Mouse (Mus musculus): Measurements from ENCODE around the gene Cdh3. TPM values are rescaled to one million over a fixed set of nuclear protein-coding genes. Genes with fewer than 3 reads are reported as not detected.

Gene Cdh3
- polyA plus RNA-seq, 1 experiment from 2014 or later: 40.7 TPM

DNA sequence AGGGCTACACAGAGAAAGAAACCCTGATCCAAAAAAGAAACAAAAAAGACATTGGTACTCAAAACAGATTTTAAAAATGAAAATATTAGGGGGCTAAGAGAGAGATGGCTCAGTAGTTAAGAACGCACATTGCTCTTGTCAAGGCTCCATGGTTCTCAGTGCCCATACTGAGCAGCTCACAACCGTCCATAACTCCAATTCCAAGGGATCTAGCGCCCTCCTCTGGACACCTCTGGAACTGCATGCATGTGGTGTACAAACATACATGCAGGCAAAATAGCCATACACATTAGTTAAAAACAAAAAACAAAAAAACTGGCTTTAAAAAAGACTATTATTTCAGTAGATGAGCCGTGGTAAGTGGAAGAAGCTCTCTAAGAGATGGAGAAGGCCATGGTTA lies 19.9 kb downstream of the Cdh3 start:
- ATAC-seq (ENCODE audit: insufficient number of reproducible peaks, low FRiP score, low TSS enrichment, low read depth): no peak
- H3K27ac ChIP-seq (replicated peaks; ENCODE audit: low read depth, low read length): no peak overlapping the region
- H3K9ac ChIP-seq (ENCODE audit: low read length): no peak overlapping the region
- no peak overlapping the region for H3K4me3 ChIP-seq (ENCODE audit: low read depth, low read length)
- WGBS: 78% methylated on average over 4 of the region's 4 CpGs
- H3K4me1 ChIP-seq (ENCODE audit: control insufficient read depth, insufficient read depth, low read length): no peaks in the 10 kb centered on the region; the same call in 1 of the 2 replicates
- H3K4me2 ChIP-seq (ENCODE audit: low read depth, severe bottlenecking): no peak overlapping the region
- H3K9me3 ChIP-seq (ENCODE audit: control insufficient read depth, low read length): no peaks in the 10 kb centered on the region
- peaks cover 3% of the 10 kb centered on the region; the same call in 1 of the 2 replicates for H3K36me3 ChIP-seq (ENCODE audit: control insufficient read depth, insufficient read depth, low read length)
- DNase-seq (ENCODE audit: low spot score): peak; percentile 55
- no peaks in the 10 kb centered on the region for H3K27me3 ChIP-seq (ENCODE audit: control insufficient read depth, insufficient read depth, low read length)

DNA sequence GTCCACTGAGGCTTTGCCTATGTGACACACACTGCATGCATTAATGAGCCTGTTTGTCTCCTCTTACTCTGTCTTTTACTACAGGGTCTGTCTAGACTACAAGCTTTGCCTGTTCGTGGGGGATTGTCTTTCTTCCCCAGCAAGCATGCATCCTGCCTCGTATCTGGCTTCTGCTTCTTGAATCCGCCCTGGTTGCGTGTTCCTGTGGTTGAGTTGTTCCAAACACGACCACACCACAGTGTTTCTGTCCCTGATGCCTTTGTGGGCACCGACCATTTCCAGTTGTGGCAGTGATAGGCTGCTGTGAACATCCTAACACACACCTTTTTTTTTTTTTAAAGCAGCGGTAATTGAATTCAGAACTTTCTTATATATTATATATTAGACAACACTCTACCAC lies 23.0 kb downstream of the Cdh3 start:
- Histone ChIP-seq H3K4me2 (ENCODE audit: low read depth, severe bottlenecking) (no peak overlapping the region), H3K36me3 (ENCODE audit: control insufficient read depth, insufficient read depth, low read length) (peaks cover 6% of the 10 kb centered on the region; the same call in 1 of the 2 replicates), H3K27me3 (ENCODE audit: control insufficient read depth, insufficient read depth, low read length) (no peaks in the 10 kb centered on the region), H3K9me3 (ENCODE audit: control insufficient read depth, low read length) (no peaks in the 10 kb centered on the region), H3K4me3 (ENCODE audit: low read depth, low read length) (no peak overlapping the region), H3K4me1 (ENCODE audit: control insufficient read depth, insufficient read depth, low read length) (0 out of 2 replicates have a peak, but pooled peaks cover 2% of the 10 kb centered on the region), H3K9ac (ENCODE audit: low read length) (no peak overlapping the region), H3K27ac (replicated peaks; ENCODE audit: low read depth, low read length) (no peak overlapping the region)
- DNase-seq (ENCODE audit: low spot score) (no peak), ATAC-seq (ENCODE audit: insufficient number of reproducible peaks, low FRiP score, low TSS enrichment, low read depth) (no peak)
- 89% methylated on average over 7 of the region's 7 CpGs for WGBS

DNA sequence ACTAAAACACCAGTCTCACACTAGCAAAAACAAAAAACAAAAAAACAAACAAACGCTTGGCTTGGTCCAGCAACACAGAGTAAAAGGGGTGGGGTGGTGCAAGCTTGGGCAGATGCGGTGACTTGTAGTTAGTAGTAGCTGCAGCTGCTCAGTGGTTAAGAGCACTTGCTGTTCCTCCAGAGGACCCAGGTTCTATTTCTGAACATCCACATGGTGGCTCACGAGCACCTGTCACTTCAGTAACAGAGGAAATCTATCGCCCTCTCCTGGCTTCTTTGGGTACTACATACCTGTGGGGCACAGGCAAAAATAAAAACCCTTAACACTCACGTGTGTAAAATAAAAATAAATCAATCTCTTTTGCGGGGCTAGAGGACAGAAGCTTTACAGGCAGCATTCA lies 23.8 kb downstream of the Cdh3 start:
- Histone ChIP-seq H3K4me2 (ENCODE audit: low read depth, severe bottlenecking) (no peak overlapping the region), H3K9ac (ENCODE audit: low read length) (no peak overlapping the region), H3K4me3 (ENCODE audit: low read depth, low read length) (no peak overlapping the region), H3K27me3 (ENCODE audit: control insufficient read depth, insufficient read depth, low read length) (no peaks in the 10 kb centered on the region), H3K9me3 (ENCODE audit: control insufficient read depth, low read length) (no peaks in the 10 kb centered on the region), H3K27ac (replicated peaks; ENCODE audit: low read depth, low read length) (no peak overlapping the region), H3K4me1 (ENCODE audit: control insufficient read depth, insufficient read depth, low read length) (peaks cover 4% of the 10 kb centered on the region; the same call in 1 of the 2 replicates), H3K36me3 (ENCODE audit: control insufficient read depth, insufficient read depth, low read length) (peaks cover 6% of the 10 kb centered on the region; the same call in 1 of the 2 replicates)
- no peak for ATAC-seq (ENCODE audit: insufficient number of reproducible peaks, low FRiP score, low TSS enrichment, low read depth)
- WGBS: 45% methylated on average over 6 of the region's 6 CpGs
- peak; percentile 79 for DNase-seq (ENCODE audit: low spot score)

DNA sequence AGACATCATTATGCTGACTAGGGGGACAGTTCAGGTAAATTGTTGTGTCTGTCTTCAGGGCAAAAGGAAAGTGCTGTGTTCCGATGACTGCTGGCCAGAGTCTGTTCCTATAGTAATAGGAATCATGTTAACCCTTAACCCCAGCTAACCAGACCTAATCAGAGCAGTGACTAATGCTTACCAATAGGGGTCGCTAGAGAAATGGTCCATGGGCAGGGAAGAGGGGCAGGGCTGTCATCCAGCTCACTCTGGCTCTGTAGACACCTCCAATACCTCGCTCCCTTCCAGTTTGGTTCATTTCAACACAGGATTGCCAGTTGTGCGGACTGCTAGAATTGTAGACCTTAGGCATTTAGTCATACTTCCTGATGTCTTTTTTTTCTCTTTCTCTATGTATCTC lies 24.8 kb downstream of the Cdh3 start:
- H3K36me3 ChIP-seq (ENCODE audit: control insufficient read depth, insufficient read depth, low read length): peaks cover 3% of the 10 kb centered on the region; the same call in 1 of the 2 replicates
- DNase-seq (ENCODE audit: low spot score) (no peak), ATAC-seq (ENCODE audit: insufficient number of reproducible peaks, low FRiP score, low TSS enrichment, low read depth) (no peak)
- 81% methylated on average over 4 of the region's 4 CpGs for WGBS
- H3K27me3 ChIP-seq (ENCODE audit: control insufficient read depth, insufficient read depth, low read length): no peaks in the 10 kb centered on the region
- peaks cover 8% of the 10 kb centered on the region; the same call in 1 of the 2 replicates for H3K4me1 ChIP-seq (ENCODE audit: control insufficient read depth, insufficient read depth, low read length)
- no peak overlapping the region for H3K27ac ChIP-seq (replicated peaks; ENCODE audit: low read depth, low read length)
- no peak overlapping the region for H3K9ac ChIP-seq (ENCODE audit: low read length)
- H3K4me3 ChIP-seq (ENCODE audit: low read depth, low read length): no peak overlapping the region
- no peaks in the 10 kb centered on the region for H3K9me3 ChIP-seq (ENCODE audit: control insufficient read depth, low read length)
- no peak overlapping the region for H3K4me2 ChIP-seq (ENCODE audit: low read depth, severe bottlenecking)

DNA sequence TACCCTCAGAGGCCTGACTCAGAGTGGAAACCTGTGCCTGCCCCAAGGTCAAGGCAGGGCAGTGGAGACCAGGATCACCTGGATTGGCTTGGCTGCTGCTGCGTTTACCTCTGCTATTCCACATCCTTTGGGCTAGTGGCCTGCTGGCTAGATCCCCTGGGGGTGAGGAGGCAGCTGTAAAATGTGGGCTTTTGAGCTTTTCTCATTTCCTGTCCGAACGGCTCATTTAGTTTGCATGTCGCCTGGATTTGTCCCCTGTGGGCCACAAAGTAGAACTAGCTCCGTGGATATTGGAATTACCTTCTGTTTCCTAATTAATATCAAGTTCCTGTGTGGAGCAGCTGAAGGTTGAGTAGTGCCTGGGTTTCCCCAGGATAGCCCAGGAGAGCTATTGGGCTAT lies 28.5 kb downstream of the Cdh3 start:
- no peaks in the 10 kb centered on the region for H3K27me3 ChIP-seq (ENCODE audit: control insufficient read depth, insufficient read depth, low read length)
- H3K36me3 ChIP-seq (ENCODE audit: control insufficient read depth, insufficient read depth, low read length): peaks cover 8% of the 10 kb centered on the region
- WGBS: 8% methylated on average over 5 of the region's 5 CpGs
- H3K4me2 ChIP-seq (ENCODE audit: low read depth, severe bottlenecking): no peak overlapping the region
- no peaks in the 10 kb centered on the region for H3K9me3 ChIP-seq (ENCODE audit: control insufficient read depth, low read length)
- H3K4me3 ChIP-seq (ENCODE audit: low read depth, low read length): no peak overlapping the region
- DNase-seq (ENCODE audit: low spot score) (peak; percentile 53), ATAC-seq (ENCODE audit: insufficient number of reproducible peaks, low FRiP score, low TSS enrichment, low read depth) (no peak; the same call in 1 of the 2 replicates)
- no peak overlapping the region for H3K9ac ChIP-seq (ENCODE audit: low read length)
- peaks cover 8% of the 10 kb centered on the region; the same call in 1 of the 2 replicates for H3K4me1 ChIP-seq (ENCODE audit: control insufficient read depth, insufficient read depth, low read length)
- no peak overlapping the region for H3K27ac ChIP-seq (replicated peaks; ENCODE audit: low read depth, low read length)

DNA sequence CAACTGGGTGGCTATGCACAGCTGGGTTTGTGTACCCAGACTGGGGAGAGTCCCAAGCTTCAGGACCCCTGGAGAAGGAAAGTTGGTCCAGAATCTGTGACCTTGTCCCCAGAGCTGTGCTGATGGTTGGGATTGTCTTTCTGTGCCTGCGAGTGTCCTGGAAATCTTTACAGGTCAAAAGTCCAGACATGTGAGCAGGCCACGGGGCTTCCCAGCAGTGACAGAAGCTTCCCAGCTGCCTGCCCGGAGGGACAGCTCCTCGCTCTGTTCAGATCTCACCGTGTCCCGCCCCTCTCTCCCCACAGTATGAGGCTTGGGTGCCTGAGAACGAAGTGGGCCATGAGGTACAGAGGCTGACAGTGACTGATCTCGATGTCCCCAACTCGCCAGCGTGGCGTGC lies 30.3 kb downstream of the Cdh3 start:
- Histone ChIP-seq H3K27ac (replicated peaks; ENCODE audit: low read depth, low read length) (no peak overlapping the region), H3K4me1 (ENCODE audit: control insufficient read depth, insufficient read depth, low read length) (peaks cover 8% of the 10 kb centered on the region; the same call in 1 of the 2 replicates), H3K9ac (ENCODE audit: low read length) (no peak overlapping the region), H3K27me3 (ENCODE audit: control insufficient read depth, insufficient read depth, low read length) (no peaks in the 10 kb centered on the region), H3K9me3 (ENCODE audit: control insufficient read depth, low read length) (no peaks in the 10 kb centered on the region; the same call in 1 of the 2 replicates), H3K4me3 (ENCODE audit: low read depth, low read length) (no peak overlapping the region), H3K4me2 (ENCODE audit: low read depth, severe bottlenecking) (no peak overlapping the region), H3K36me3 (ENCODE audit: control insufficient read depth, insufficient read depth, low read length) (peaks cover 11% of the 10 kb centered on the region)
- ATAC-seq (ENCODE audit: insufficient number of reproducible peaks, low FRiP score, low TSS enrichment, low read depth) (no peak), DNase-seq (ENCODE audit: low spot score) (no peak)
- 82% methylated on average over 11 of the region's 11 CpGs for WGBS

DNA sequence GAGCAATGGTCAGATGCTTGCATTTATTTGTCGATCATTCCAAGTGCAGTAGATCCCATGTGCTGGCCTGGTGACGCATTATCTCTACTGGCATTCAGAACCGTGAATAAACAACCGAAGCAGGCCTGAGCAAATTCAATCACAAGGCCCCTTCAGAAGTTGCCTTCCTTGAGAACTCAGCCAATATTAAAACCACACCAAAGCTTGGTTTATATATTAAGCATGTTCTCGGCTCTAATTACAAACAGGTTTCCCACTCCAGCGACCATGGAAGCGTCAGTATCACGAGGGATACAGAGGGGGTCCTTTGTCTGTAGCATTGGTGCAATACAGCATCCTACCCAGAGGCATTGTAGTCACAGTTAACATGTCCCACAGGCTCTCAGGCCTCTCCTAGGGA lies 32.4 kb downstream of the Cdh3 start:
- Histone ChIP-seq H3K36me3 (ENCODE audit: control insufficient read depth, insufficient read depth, low read length) (peaks cover 7% of the 10 kb centered on the region), H3K27ac (replicated peaks; ENCODE audit: low read depth, low read length) (no peak overlapping the region), H3K27me3 (ENCODE audit: control insufficient read depth, insufficient read depth, low read length) (no peaks in the 10 kb centered on the region), H3K4me2 (ENCODE audit: low read depth, severe bottlenecking) (no peak overlapping the region), H3K4me3 (ENCODE audit: low read depth, low read length) (no peak overlapping the region), H3K9me3 (ENCODE audit: control insufficient read depth, low read length) (no peaks in the 10 kb centered on the region; the same call in 1 of the 2 replicates), H3K4me1 (ENCODE audit: control insufficient read depth, insufficient read depth, low read length) (peaks cover 12% of the 10 kb centered on the region; the same call in 1 of the 2 replicates), H3K9ac (ENCODE audit: low read length) (no peak overlapping the region)
- ATAC-seq (ENCODE audit: insufficient number of reproducible peaks, low FRiP score, low TSS enrichment, low read depth) (no peak), DNase-seq (ENCODE audit: low spot score) (no peak)
- 46% methylated on average over 8 of the region's 8 CpGs for WGBS

DNA sequence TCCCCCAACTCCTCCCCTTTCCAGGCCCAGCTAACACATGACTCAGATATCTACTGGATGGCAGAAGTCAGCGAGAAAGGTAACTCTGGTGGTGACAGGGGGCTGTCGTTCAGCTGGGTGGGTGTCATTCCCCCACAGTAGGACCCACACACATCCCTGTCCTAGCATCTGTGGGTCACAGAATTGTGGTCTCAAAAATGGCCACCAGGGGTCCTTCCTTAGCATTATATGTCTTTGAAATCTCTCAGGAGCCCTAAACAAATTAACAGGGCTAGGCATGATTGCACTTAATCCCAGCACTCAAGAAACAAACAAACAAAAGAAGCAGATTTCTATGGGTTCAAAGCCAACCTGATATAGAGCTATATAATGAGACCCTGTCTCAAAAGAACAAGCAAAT lies 34.5 kb downstream of the Cdh3 start:
- DNase-seq (ENCODE audit: low spot score) (no peak), ATAC-seq (ENCODE audit: insufficient number of reproducible peaks, low FRiP score, low TSS enrichment, low read depth) (no peak)
- H3K9ac ChIP-seq (ENCODE audit: low read length): no peak overlapping the region
- no peaks in the 10 kb centered on the region for H3K27me3 ChIP-seq (ENCODE audit: control insufficient read depth, insufficient read depth, low read length)
- 85% methylated on average over 2 of the region's 2 CpGs for WGBS
- H3K4me1 ChIP-seq (ENCODE audit: control insufficient read depth, insufficient read depth, low read length): 0 out of 2 replicates have a peak, but pooled peaks cover 4% of the 10 kb centered on the region
- peaks cover 7% of the 10 kb centered on the region for H3K36me3 ChIP-seq (ENCODE audit: control insufficient read depth, insufficient read depth, low read length)
- H3K27ac ChIP-seq (replicated peaks; ENCODE audit: low read depth, low read length): no peak overlapping the region
- no peak overlapping the region for H3K4me3 ChIP-seq (ENCODE audit: low read depth, low read length)
- H3K4me2 ChIP-seq (ENCODE audit: low read depth, severe bottlenecking): no peak overlapping the region
- H3K9me3 ChIP-seq (ENCODE audit: control insufficient read depth, low read length): no peaks in the 10 kb centered on the region; the same call in 1 of the 2 replicates

DNA sequence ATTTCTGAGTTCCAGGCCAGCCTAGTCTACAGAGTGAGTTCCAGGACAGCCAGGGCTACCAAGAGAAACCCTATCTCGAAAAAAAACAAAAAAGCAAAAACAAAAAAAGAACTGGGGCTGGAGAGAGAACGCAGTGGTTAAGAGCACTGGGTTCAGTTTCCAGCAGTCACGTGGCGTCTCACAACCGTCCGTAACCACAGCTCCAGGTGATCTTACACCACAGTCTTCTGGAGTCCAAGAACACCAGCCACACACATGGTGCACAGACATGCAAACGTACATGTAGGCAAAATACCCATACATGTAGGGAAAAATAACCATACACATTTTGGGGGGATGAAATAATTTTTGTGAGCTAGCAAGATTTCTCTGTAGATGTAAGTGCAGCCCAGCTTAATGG lies 36.1 kb downstream of the Cdh3 start:
- H3K4me1 ChIP-seq (ENCODE audit: control insufficient read depth, insufficient read depth, low read length): 0 out of 2 replicates have a peak, but pooled peaks cover 4% of the 10 kb centered on the region
- no peak overlapping the region for H3K27ac ChIP-seq (replicated peaks; ENCODE audit: low read depth, low read length)
- H3K36me3 ChIP-seq (ENCODE audit: control insufficient read depth, insufficient read depth, low read length): peaks cover 5% of the 10 kb centered on the region
- 90% methylated on average over 7 of the region's 7 CpGs for WGBS
- no peaks in the 10 kb centered on the region for H3K27me3 ChIP-seq (ENCODE audit: control insufficient read depth, insufficient read depth, low read length)
- H3K9ac ChIP-seq (ENCODE audit: low read length): no peak overlapping the region
- no peak overlapping the region for H3K4me3 ChIP-seq (ENCODE audit: low read depth, low read length)
- H3K4me2 ChIP-seq (ENCODE audit: low read depth, severe bottlenecking): no peak overlapping the region
- ATAC-seq (ENCODE audit: insufficient number of reproducible peaks, low FRiP score, low TSS enrichment, low read depth) (no peak), DNase-seq (ENCODE audit: low spot score) (no peak)
- no peaks in the 10 kb centered on the region; the same call in 1 of the 2 replicates for H3K9me3 ChIP-seq (ENCODE audit: control insufficient read depth, low read length)
